Mouse (Mus musculus) hindbrain, embryonic 14.5 days (tissue): ENCODE results near the gene Gpat2. TPM values are rescaled to one million over a fixed set of nuclear protein-coding genes. Genes with fewer than 3 reads are reported as not detected.

Source experiments
- ATAC-seq: fragments of 200-750 bp; cut with Nextera tagmentation; 2 replicates; pipeline ENCODE4 v1.8.0; 2017; ENCODE audit warnings: moderate number of reproducible peaks, mild to moderate bottlenecking, moderate TSS enrichment, moderate library complexity; ENCODE audit not compliant: low FRiP score
- DNase-seq: peaks from one replicate; pipeline ENCODE4 v3.0.0-alpha.2; 2015; ENCODE audit warnings: low spot score
- H3K27ac ChIP-seq: fragments of 300-500 bp; sonication (generic); 2 replicates; pipeline ENCODE4 v1.5.1; 2014; ENCODE audit warnings: mild to moderate bottlenecking, moderate library complexity
- H3K27me3 ChIP-seq: fragments of 300-500 bp; sonication (generic); 2 replicates; pipeline ENCODE4 v1.6.1; 2014; ENCODE audit warnings: mild to moderate bottlenecking, low read length, mixed read lengths; ENCODE audit not compliant: control insufficient read depth, insufficient read depth
- H3K36me3 ChIP-seq: fragments of 300-500 bp; sonication (generic); replicated peaks from 2 replicates; pipeline ENCODE4 v1.6.1; 2014; ENCODE audit not compliant: control insufficient read depth, insufficient read depth
- H3K4me1 ChIP-seq: fragments of 300-500 bp; sonication (generic); replicated peaks from 2 replicates; pipeline ENCODE4 v1.6.1; 2014; ENCODE audit warnings: antibody characterized with exemption, low read length, mixed read lengths; ENCODE audit not compliant: control insufficient read depth, insufficient read depth
- H3K4me2 ChIP-seq: fragments of 300-500 bp; sonication (generic); replicated peaks from 2 replicates; pipeline ENCODE4 v1.6.1; 2014; ENCODE audit warnings: mild to moderate bottlenecking, moderate library complexity
- H3K4me3 ChIP-seq: fragments of 300-500 bp; sonication (generic); replicated peaks from 2 replicates; pipeline ENCODE4 v1.5.1; 2014; ENCODE audit warnings: mild to moderate bottlenecking, low read length
- H3K9ac ChIP-seq: fragments of 300-500 bp; sonication (generic); 2 replicates; pipeline ENCODE4 v1.6.1; 2014
- H3K9me3 ChIP-seq: fragments of 300-500 bp; sonication (generic); 2 replicates; pipeline ENCODE4 v1.6.1; 2016; ENCODE audit warnings: low read length; ENCODE audit not compliant: control insufficient read depth
- WGBS: fragments of 180-500 bp; shearing (Covaris S2); extraction: QIAGEN DNeasy Blood & Tissue Kit; methylation state at CpG from one replicate; pipeline ENCODE4 v1.1.7; 2014; 5-methylcytosine and 5-hydroxymethylcytosine counted together
- polyA plus RNA-seq: library from polyadenylated mRNA; unstranded; fragments of >200 nt; fragmentation: Nextera tagmentation; extraction: Ambion mirVana; gene quantifications from 2 replicates; pipeline ENCODE4 v1.2.1, GENCODE M21; 2014

The Gpat2 gene
- polyA plus RNA-seq, 1 experiment from 2014 or later, result 0.07 TPM

DNA sequence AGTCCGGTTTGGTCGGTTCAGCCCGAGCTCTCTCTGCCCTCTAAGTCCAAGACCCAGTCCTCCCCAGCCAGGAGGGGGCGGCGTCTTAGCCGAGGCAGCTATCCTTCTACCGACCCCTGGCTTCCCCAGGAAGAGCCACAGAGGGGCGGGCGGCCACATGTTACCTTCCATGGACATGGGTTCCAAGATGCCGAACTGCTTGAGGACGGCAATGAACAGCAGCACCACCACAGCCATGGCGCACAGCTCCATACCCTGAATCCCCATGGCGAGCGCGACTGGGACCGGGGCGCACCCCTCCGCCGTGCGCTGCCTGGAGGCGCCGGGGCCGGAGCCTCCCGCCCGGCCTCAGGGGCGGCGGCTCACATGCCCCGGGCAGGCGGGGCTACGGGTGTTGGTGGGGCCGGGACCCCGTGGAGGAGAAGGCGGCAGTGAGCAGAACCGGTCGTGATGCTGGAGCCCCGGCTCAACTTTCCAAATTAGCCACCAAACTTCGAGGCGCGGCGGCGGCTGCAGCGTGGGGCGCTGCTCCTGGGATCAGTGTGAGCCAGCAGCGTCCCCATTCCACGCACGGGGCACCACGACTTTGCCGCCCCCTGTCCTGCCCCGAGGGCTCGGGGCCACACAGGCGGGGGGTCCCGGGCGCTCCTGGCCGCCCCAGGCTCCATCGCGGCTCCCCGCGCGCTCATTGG lies 57.0 kb downstream of the Gpat2 start:
- Histone ChIP-seq H3K36me3 (no peaks in the 10 kb centered on the region), H3K4me2 (peak overlapping the region; percentile 61), H3K27ac (no peak overlapping the region), H3K9me3 (no peaks in the 10 kb centered on the region), H3K4me1 (peaks cover 20% of the 10 kb centered on the region; the same call in 1 of the 2 replicates), H3K9ac (no peak overlapping the region), H3K27me3 (peaks cover 71% of the 10 kb centered on the region), H3K4me3 (peak overlapping the region; percentile 33)
- peak; percentile 17; the same call in 1 of the 2 replicates for ATAC-seq
- 1% methylated on average over 45 of the region's 59 CpGs for WGBS
- no peak for DNase-seq

DNA sequence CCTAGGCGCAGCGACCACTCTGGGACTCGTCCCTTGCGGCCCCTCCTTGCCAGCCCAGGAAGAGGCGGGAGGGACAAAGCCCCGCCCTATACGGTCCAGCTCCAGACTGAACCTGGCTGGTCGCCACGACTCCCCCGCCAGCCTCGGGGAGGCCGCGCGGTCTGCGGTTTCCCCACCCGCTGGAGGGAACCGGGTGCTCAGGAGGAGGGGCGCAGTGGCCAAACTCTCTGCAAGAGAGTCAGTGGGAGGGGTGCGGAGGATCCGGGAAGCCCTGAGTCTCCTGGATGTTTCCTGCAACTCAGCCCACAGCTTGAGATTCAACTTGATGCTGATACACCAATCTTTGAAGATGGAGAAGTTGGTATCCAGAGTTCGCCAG lies 57.5 kb downstream of the Gpat2 start:
- H3K27ac ChIP-seq, result no peak overlapping the region
- peak overlapping the region; percentile 61 for H3K4me2 ChIP-seq
- H3K9me3 ChIP-seq, result no peaks in the 10 kb centered on the region
- 0% methylated on average over 21 of the region's 21 CpGs for WGBS
- peaks cover 71% of the 10 kb centered on the region for H3K27me3 ChIP-seq
- DNase-seq (no peak), ATAC-seq (peak; percentile 43)
- no peak overlapping the region for H3K9ac ChIP-seq
- H3K4me1 ChIP-seq, result peaks cover 20% of the 10 kb centered on the region; the same call in 1 of the 2 replicates
- no peaks in the 10 kb centered on the region for H3K36me3 ChIP-seq
- peak overlapping the region; percentile 33 for H3K4me3 ChIP-seq

DNA sequence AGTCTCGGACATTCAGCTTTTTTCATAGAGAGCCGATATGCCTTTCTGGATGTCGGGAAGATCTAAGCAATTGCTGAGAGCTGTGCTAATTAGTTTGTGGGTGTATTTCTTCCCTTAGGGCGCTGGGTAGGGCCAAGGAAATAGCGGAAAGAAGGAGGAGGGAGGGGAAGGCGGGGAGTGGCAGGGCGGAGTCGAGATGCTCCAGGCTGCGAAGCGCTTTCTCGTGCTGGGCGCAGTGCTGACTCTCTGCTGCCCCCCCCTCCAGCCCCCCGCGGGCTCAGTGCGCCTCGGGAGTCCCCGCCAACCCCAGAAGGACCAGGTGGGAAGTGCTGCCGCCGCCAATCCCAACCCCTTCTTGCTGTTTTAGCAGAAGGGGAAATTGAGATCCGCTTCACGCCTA lies 58.0 kb downstream of the Gpat2 start:
- Histone ChIP-seq H3K27ac (no peak overlapping the region), H3K27me3 (peaks cover 71% of the 10 kb centered on the region), H3K4me1 (peaks cover 20% of the 10 kb centered on the region; the same call in 1 of the 2 replicates), H3K36me3 (no peaks in the 10 kb centered on the region), H3K4me2 (peak overlapping the region; percentile 61), H3K9me3 (no peaks in the 10 kb centered on the region), H3K4me3 (peak overlapping the region; percentile 33; the same call in 1 of the 2 replicates), H3K9ac (no peak overlapping the region)
- ATAC-seq (no peak), DNase-seq (no peak)
- 2% methylated on average over 21 of the region's 21 CpGs for WGBS

DNA sequence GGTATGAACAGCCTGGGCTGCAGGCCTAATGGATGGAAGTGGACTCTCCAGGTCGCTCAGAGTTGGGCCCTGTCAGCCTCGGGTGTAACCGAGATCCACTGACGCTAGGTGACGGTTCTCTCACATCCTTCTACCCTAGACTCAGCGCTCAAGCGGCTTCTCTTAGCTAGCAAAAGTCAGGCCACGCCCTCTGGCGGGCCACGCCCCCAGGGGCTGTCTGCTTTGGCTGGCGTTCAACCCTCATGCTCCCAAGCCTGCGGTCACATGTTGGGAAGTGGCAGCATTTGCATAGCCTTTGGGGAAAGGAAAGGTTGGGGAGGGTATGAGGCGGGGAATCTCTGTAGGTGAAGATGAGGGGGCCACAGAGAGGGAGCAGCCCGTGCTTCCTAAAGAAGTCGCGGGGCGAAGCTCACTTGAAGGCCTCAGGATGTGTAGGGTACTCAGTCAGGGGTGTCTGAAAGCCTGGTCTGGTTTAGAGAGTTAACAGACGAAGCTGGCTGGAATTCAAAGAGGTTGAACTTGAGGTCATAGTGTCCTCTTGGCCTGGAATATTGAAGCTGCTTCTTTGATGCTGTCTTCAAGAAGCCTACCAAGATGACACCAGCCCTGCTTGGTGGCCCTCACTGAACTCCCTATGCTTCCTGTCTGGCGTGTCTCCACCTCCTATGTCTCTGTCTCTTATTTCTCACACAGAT lies 59.6 kb downstream of the Gpat2 start:
- DNase-seq (peak; percentile 68), ATAC-seq (peak; percentile 67)
- Histone ChIP-seq H3K9ac (no peak overlapping the region), H3K27me3 (peaks cover 67% of the 10 kb centered on the region), H3K4me1 (peaks cover 20% of the 10 kb centered on the region; the same call in 1 of the 2 replicates), H3K4me2 (peak overlapping the region; percentile 45), H3K4me3 (peak overlapping the region; percentile 11), H3K9me3 (no peaks in the 10 kb centered on the region), H3K36me3 (no peaks in the 10 kb centered on the region), H3K27ac (no peak overlapping the region)
- 8% methylated on average over 19 of the region's 19 CpGs for WGBS

Other genes with a start within 250 kb of the Gpat2 start
- 1.2 TPM in 2 replicates for gene 1810024B03Rik, start 216.9 kb upstream of the Gpat2 start, polyA plus RNA-seq
- gene Snrnp200, start 216.8 kb upstream of the Gpat2 start, polyA plus RNA-seq, result 59.6 and 60.2 TPM in 2 replicates
- 54.6 and 58.5 TPM in 2 replicates for gene Ciao1, start 177.4 kb upstream of the Gpat2 start, polyA plus RNA-seq
- gene Tmem127, start 177.3 kb upstream of the Gpat2 start, polyA plus RNA-seq, result 43.0 and 47.3 TPM in 2 replicates
- gene Stard7, start 155.0 kb upstream of the Gpat2 start, polyA plus RNA-seq, result 110 and 122 TPM in 2 replicates
- 12.5 and 15.2 TPM in 2 replicates for gene Dusp2, start 89.0 kb upstream of the Gpat2 start, polyA plus RNA-seq
- gene Astl, start 86.6 kb upstream of the Gpat2 start, polyA plus RNA-seq, result not detected in 2 replicates
- 0.53 and 0.79 TPM in 2 replicates for gene Adra2b, start 62.0 kb upstream of the Gpat2 start, polyA plus RNA-seq
- gene Fahd2a, start 19.4 kb downstream of the Gpat2 start, polyA plus RNA-seq, result 31.9 and 35.1 TPM in 2 replicates
- gene Kcnip3, start 96.9 kb downstream of the Gpat2 start, polyA plus RNA-seq, result 14.2 and 19.0 TPM in 2 replicates
- 0.04 TPM in 1 of 2 replicates, not detected in the other for gene Prom2, start 116.3 kb downstream of the Gpat2 start, polyA plus RNA-seq
- 7.0 and 7.1 TPM in 2 replicates for gene Zfp661, start 161.9 kb downstream of the Gpat2 start, polyA plus RNA-seq
- gene Mrps5, start 162.0 kb downstream of the Gpat2 start, polyA plus RNA-seq, result 123 and 128 TPM in 2 replicates
- gene Mal, start 231.5 kb downstream of the Gpat2 start, polyA plus RNA-seq, result 3.5 and 3.7 TPM in 2 replicates